Comparison of ENCODE assay signal across 8 mouse cellular contexts in genomic region chr13:52154844-52155587, GRCm38 (mm10).
DNase-seq lines count a peak whose midpoint lies in the region; ATAC-seq and TF ChIP-seq lines count a peak whose summit lies in the region.
"Had no signal": no experiment of that assay in that cellular context is flagged by ENCODE, and none has a peak within 500 bp of the region (broad histone marks: within the 10 kb centered on the region; RNA-seq: fewer than 3 reads in every experiment).

No protein-coding gene starts in this region.

- peaks cover 22% of the 10 kb centered on the region for H3K4me1 ChIP-seq in intestine, embryonic 16.5 days (ENCODE audit: control insufficient read depth, insufficient read depth, low read length)
- H3K4me1 ChIP-seq: liver, embryonic 13.5 days had no signal

- TF ChIP-seq POLR2A in myocyte (IDR thresholded peaks at IDR 0.05; ENCODE audit: insufficient read length, low read depth): no peak

- H3K4me3 ChIP-seq in intestine, embryonic 16.5 days (ENCODE audit: low read length): no peak overlapping the region
- H3K4me3 ChIP-seq in myocyte: no peak overlapping the region
- H3K4me3 ChIP-seq: liver, embryonic 13.5 days had no signal

- H3K27ac ChIP-seq in intestine, embryonic 16.5 days (ENCODE audit: low read length): 0 out of 2 replicates have a peak overlapping the region, but pooled peaks have one; percentile 1
- H3K27ac ChIP-seq: liver, embryonic 13.5 days had no signal

- H3K36me3 ChIP-seq in intestine, embryonic 16.5 days (ENCODE audit: control insufficient read depth, insufficient read depth, low read length): no peaks in the 10 kb centered on the region
- H3K36me3 ChIP-seq in myocyte (ENCODE audit: control insufficient read depth, insufficient read depth): no peaks in the 10 kb centered on the region
- H3K36me3 ChIP-seq: liver, embryonic 13.5 days had no signal

- H3ac ChIP-seq in myocyte (ENCODE audit: control insufficient read depth, insufficient read length): no peak overlapping the region

- no peaks in the 10 kb centered on the region for H3K79me2 ChIP-seq in myocyte (ENCODE audit: control insufficient read depth, insufficient read depth)

- 25% methylated on average over 14 of the region's 14 CpGs for WGBS in intestine, embryonic 16.5 days

- peak; percentile 52 for DNase-seq in retina, postnatal 1 day
- no peak for DNase-seq in retina, embryonic 14.5 days (ENCODE audit: low spot score)
- DNase-seq in fibroblast of lung, adult 2 months (ENCODE audit: low read depth): peak; percentile 58
- DNase-seq in left cerebral cortex, adult 8-10 months (ENCODE audit: low spot score in 2 of 2): peak; percentile 12 to 42
- DNase-seq: liver, embryonic 13.5 days had no signal

- no peak overlapping the region for H3K9ac ChIP-seq in intestine, embryonic 16.5 days (ENCODE audit: low read depth, low read length)
- H3K9ac ChIP-seq: liver, embryonic 13.5 days had no signal

- H3K27me3 ChIP-seq in intestine, embryonic 16.5 days (replicated peaks; ENCODE audit: control insufficient read depth, insufficient read depth, low read length): no peaks in the 10 kb centered on the region
- H3K27me3 ChIP-seq in myocyte (ENCODE audit: control insufficient read depth, insufficient read depth, insufficient read length): no peaks in the 10 kb centered on the region
- H3K27me3 ChIP-seq: liver, embryonic 13.5 days had no signal

- ATAC-seq in intestine, embryonic 16.5 days: peak; percentile 67
- no peak for ATAC-seq in activated CD4-positive, CD25-positive, alpha-beta regulatory T cell, adult 4 months

- peak overlapping the region; percentile 14; the same call in 1 of the 2 replicates for H3K4me2 ChIP-seq in intestine, embryonic 16.5 days (ENCODE audit: low read depth, low read length)
- H3K4me2 ChIP-seq in myocyte (ENCODE audit: low read depth): peak overlapping the region; percentile 51
- H3K4me2 ChIP-seq: liver, embryonic 13.5 days had no signal

- no peaks in the 10 kb centered on the region for H3K9me3 ChIP-seq in intestine, embryonic 16.5 days (ENCODE audit: control insufficient read depth, low read length)
- H3K9me3 ChIP-seq: liver, embryonic 13.5 days had no signal

TF ChIP-seq in myocyte, 11 proteins besides CTCF, POLR2A, EP300 and RAD21:
- TF ChIP-seq MYOG (IDR thresholded peaks at IDR 0.05; ENCODE audit: control insufficient read depth in 1 of 3, insufficient read depth in 1 of 3, insufficient read length in 2 of 3, low read depth in 2 of 3): peak; percentile 99 to 100 (median 99)
- TF ChIP-seq MYOD1 (IDR thresholded peaks at IDR 0.05; ENCODE audit: control insufficient read depth in 1 of 3, insufficient read length in 2 of 3, low read depth in 2 of 3): peak; percentile 97 to 100 (median 98)
- TF ChIP-seq SRF (IDR thresholded peaks at IDR 0.05; ENCODE audit: control insufficient read depth, insufficient read length, low read depth): no peak
- no peak for TF ChIP-seq CEBPB (IDR thresholded peaks at IDR 0.05; ENCODE audit: insufficient read depth, poor library complexity, severe bottlenecking)
- no peak for TF ChIP-seq USF1 (IDR thresholded peaks at IDR 0.05; ENCODE audit: low read depth)
- no peak for TF ChIP-seq POLR2AphosphoS2 (IDR thresholded peaks at IDR 0.05; ENCODE audit: insufficient read length, low read depth)
- TF ChIP-seq REST (IDR thresholded peaks at IDR 0.05; ENCODE audit: insufficient read depth, insufficient read length): no peak
- TF ChIP-seq TCF12 (IDR thresholded peaks at IDR 0.05; ENCODE audit: insufficient read depth, poor library complexity, severe bottlenecking): peak; percentile 98
- peak; percentile 95 for TF ChIP-seq TCF3 (IDR thresholded peaks at IDR 0.05; ENCODE audit: insufficient read length, low read depth)
- TF ChIP-seq MAX (IDR thresholded peaks at IDR 0.05; ENCODE audit: low read depth): no peak
